Mouse (Mus musculus) liver, adult 2 months (tissue): ENCODE measurements around the gene Olfml2a. TPM values are rescaled to one million over a fixed set of nuclear protein-coding genes. Genes with fewer than 3 reads are reported as not detected.
A peak's percentile ranks its signal among the peaks of the same experiment; 100 is the strongest.

Experiments used
- DNase-seq: peaks from one replicate; pipeline ENCODE4 v3.0.0-alpha.2; 2011; ENCODE audit warnings: low read depth, low spot score; ENCODE audit errors: extremely low read depth
- H3K27ac ChIP-seq: fragments of 200-500 bp; replicated peaks from 2 replicates; pipeline ENCODE4 v1.5.1; 2012; ENCODE audit warnings: low read depth, mild to moderate bottlenecking, control low read depth, inconsistent platforms, low read length; ENCODE audit not compliant: insufficient read depth
- H3K27me3 ChIP-seq: fragments of 200-500 bp; 2 replicates; pipeline ENCODE4 v1.6.1; 2012; ENCODE audit warnings: mild to moderate bottlenecking, moderate library complexity, low read length, inconsistent platforms; ENCODE audit not compliant: control insufficient read depth, insufficient read depth
- H3K36me3 ChIP-seq: fragments of 200-500 bp; 2 replicates; pipeline ENCODE4 v1.6.1; 2012; ENCODE audit warnings: low read length, inconsistent platforms; ENCODE audit not compliant: control insufficient read depth, insufficient read depth
- H3K4me1 ChIP-seq: fragments of 200-500 bp; 2 replicates; pipeline ENCODE4 v1.6.1; 2011; ENCODE audit warnings: low read length; ENCODE audit not compliant: control insufficient read depth, insufficient read depth
- H3K4me3 ChIP-seq: fragments of 200-500 bp; 2 replicates; pipeline ENCODE4 v1.5.1; 2011; ENCODE audit warnings: low read depth, mild to moderate bottlenecking, control low read depth, low read length, moderate library complexity; ENCODE audit not compliant: insufficient read depth
- H3K79me2 ChIP-seq: fragments of 200-500 bp; 2 replicates; pipeline ENCODE4 v1.6.1; 2012; ENCODE audit warnings: inconsistent platforms, mild to moderate bottlenecking, low read length, moderate library complexity; ENCODE audit not compliant: control insufficient read depth, insufficient read depth
- H3K9ac ChIP-seq: fragments of 200-500 bp; 2 replicates; pipeline ENCODE4 v1.6.1; 2012; ENCODE audit warnings: low read depth, mild to moderate bottlenecking, control low read depth, inconsistent platforms, low read length
- CTCF ChIP-seq: fragments of 200-500 bp; IDR thresholded peaks from 2 replicates; pipeline ENCODE4 v1.5.1; 2011; ENCODE audit warnings: low read depth, low read length, control low read depth
- POLR2A ChIP-seq: fragments of 200-500 bp; IDR thresholded peaks from 2 replicates; pipeline ENCODE4 v1.6.1; 2011; ENCODE audit warnings: low read length, control low read depth; ENCODE audit not compliant: insufficient read depth; ENCODE audit errors: extremely low read depth
- WGBS: fragments of 180-500 bp; shearing (Covaris S2); methylation state at CpG from one replicate; pipeline ENCODE4 v1.1.7; 2018; 5-methylcytosine and 5-hydroxymethylcytosine counted together
- polyA plus RNA-seq: library from polyadenylated mRNA; depleted of rRNA; stranded (reverse); fragments of >200 nt; gene quantifications from 2 replicates; pipeline ENCODE4 v1.2.3, GENCODE M21; 2012
- total RNA-seq: library from RNA; depleted of rRNA; stranded (reverse); fragments of >200 nt; gene quantifications from 2 replicates; pipeline ENCODE4 v1.2.3, GENCODE M21; 2014

Olfml2a gene
- total and polyA plus RNA-seq, 2 experiments: 0.07 to 0.09 TPM

DNA sequence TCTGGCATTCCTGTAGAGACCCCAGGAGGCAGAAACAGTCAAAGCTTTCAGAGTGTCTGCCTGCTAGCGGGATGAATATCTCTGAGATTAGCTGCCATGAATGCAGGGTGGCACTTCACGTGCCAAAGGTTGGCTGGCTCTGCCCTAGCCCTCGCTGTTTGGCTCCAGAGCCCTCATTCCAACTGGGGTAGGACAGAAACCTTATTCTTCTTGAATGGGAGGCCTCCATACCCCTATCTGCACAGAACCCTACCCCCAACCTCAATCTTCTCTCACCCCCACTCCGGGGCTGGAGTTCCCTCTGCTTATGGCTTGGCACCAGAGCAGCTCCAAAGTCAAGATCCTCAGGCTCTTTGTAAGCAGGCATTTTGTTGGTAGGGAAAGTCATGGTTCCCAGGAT is 46.1 kb downstream of the Olfml2a start:
- Histone ChIP-seq H3K36me3 (no peaks in the 10 kb centered on the region), H3K27ac (no peak overlapping the region), H3K79me2 (no peaks in the 10 kb centered on the region), H3K4me3 (no peak overlapping the region), H3K27me3 (no peaks in the 10 kb centered on the region), H3K4me1 (no peaks in the 10 kb centered on the region), H3K9ac (no peak overlapping the region)
- WGBS: 91% methylated on average over 4 of the region's 4 CpGs
- no peak for TF ChIP-seq POLR2A
- TF ChIP-seq CTCF: no peak
- no peak for DNase-seq

DNA sequence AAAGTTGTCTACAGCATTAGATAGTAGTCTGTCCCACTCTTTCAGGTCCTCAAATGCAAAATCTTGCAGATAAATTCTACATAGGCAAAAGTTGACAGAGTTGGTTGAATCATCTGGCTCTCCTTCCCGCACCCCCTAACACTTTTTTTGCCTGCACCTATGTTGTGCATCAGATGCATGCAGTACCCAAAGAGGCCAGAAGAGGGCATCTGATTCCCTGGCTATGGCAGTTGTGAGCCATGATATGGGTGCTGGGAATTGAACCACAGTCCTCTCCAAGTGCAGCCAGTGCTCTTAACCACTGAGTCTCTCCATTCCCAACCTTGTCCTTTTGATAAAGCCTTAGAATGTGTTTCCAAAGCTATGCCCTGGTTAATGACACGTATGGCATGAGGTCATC is 51.7 kb downstream of the Olfml2a start:
- Histone ChIP-seq H3K9ac (no peak overlapping the region), H3K79me2 (no peaks in the 10 kb centered on the region), H3K4me1 (no peaks in the 10 kb centered on the region), H3K4me3 (no peak overlapping the region), H3K36me3 (no peaks in the 10 kb centered on the region), H3K27me3 (no peaks in the 10 kb centered on the region), H3K27ac (no peak overlapping the region)
- TF ChIP-seq CTCF (peak; percentile 25; the same call in 1 of the 2 replicates), POLR2A (no peak)
- 95% methylated on average over 2 of the region's 2 CpGs for WGBS
- no peak for DNase-seq

DNA sequence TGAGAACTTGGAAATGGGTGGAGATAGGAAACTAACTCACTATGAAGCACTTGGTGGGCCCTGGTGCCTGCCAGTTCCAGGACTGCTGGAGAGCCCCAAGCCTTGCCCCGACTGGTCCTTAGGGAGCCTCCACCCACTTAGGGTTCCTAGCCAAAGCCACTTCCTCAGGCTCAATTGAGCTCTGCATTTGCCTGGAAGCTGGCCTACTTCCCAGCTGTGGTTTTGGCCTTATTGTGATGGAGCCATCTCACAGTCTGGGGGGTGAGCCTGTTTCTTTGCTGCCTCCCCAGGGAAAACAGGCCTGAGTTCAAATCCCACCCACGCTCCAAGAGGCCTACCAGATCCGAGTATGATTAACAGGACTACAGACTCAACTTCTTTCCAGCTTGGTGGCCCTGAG is 54.8 kb downstream of the Olfml2a start:
- TF ChIP-seq CTCF: no peak
- no peak for TF ChIP-seq POLR2A
- H3K4me3 ChIP-seq: no peak overlapping the region
- no peak overlapping the region for H3K27ac ChIP-seq
- no peaks in the 10 kb centered on the region for H3K79me2 ChIP-seq
- no peak overlapping the region for H3K9ac ChIP-seq
- H3K36me3 ChIP-seq: no peaks in the 10 kb centered on the region
- no peaks in the 10 kb centered on the region for H3K4me1 ChIP-seq
- no peaks in the 10 kb centered on the region for H3K27me3 ChIP-seq
- 80% methylated on average over 3 of the region's 3 CpGs for WGBS
- DNase-seq: no peak

DNA sequence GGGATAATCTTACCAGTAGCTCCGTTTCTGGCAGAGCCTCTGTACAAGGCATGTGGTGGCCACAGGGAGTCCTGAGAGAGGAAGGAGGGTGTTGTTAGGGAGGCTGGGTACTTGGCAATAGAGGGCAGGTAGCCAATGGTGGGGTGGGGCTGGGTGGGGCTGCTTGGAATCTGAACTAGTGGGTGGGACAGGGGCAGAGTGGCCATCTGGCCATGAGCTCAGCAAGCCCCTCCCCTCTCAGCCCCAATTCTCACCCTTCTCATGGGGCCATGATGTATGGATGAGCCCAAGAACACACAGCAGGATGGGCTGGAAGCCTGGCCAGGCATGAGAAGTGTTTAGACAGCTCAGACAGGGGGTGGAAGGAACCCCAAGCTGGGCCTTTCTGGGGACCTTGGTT is 55.6 kb downstream of the Olfml2a start:
- H3K27me3 ChIP-seq: no peaks in the 10 kb centered on the region
- whole genome bisulfite sequencing: 78% methylated on average over 1 of the region's 1 CpGs
- no peaks in the 10 kb centered on the region for H3K36me3 ChIP-seq
- DNase-seq: no peak
- no peak overlapping the region for H3K4me3 ChIP-seq
- TF ChIP-seq POLR2A (no peak), CTCF (no peak)
- no peak overlapping the region for H3K27ac ChIP-seq
- H3K9ac ChIP-seq: no peak overlapping the region
- no peaks in the 10 kb centered on the region for H3K4me1 ChIP-seq
- no peaks in the 10 kb centered on the region for H3K79me2 ChIP-seq

DNA sequence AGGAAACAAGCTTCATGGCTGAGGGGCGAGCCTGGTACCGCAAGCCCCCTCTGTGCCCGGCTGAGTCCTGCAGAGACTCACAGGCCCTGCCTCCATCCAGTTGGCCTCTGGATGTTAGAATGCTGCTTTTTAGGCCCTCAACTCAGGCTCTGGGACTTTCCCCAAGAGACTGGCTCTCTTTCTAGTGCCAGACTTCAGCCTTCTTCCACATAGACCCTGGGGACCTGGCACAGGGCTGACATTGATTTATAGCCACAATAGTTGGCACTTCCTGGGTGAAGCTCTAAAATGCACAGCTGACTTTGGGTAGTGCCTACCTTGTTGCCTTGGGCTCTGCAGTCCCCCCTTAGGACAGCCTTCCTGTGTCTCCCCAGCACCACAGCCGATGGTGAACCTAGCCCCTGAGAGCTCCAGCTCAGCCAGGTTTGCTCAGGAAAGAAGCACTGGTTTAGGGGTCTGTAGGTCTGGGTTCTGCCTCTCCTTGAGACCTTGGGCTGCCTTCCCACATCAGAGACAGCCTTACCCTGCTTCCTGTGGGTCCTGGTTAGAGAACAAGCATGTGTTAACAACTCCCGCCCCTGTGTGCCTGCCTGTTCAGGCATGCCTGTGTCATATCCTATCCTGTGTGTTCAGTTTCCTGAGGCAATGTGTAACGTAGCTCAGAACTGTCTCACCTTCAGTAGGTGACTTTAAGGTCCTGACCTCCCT is 56.2 kb downstream of the Olfml2a start:
- Histone ChIP-seq H3K79me2 (no peaks in the 10 kb centered on the region), H3K4me1 (no peaks in the 10 kb centered on the region), H3K27me3 (no peaks in the 10 kb centered on the region), H3K9ac (no peak overlapping the region), H3K4me3 (no peak overlapping the region), H3K27ac (no peak overlapping the region), H3K36me3 (no peaks in the 10 kb centered on the region)
- DNase-seq: no peak
- no peak for TF ChIP-seq CTCF
- no peak for TF ChIP-seq POLR2A
- WGBS: 89% methylated on average over 6 of the region's 6 CpGs

DNA sequence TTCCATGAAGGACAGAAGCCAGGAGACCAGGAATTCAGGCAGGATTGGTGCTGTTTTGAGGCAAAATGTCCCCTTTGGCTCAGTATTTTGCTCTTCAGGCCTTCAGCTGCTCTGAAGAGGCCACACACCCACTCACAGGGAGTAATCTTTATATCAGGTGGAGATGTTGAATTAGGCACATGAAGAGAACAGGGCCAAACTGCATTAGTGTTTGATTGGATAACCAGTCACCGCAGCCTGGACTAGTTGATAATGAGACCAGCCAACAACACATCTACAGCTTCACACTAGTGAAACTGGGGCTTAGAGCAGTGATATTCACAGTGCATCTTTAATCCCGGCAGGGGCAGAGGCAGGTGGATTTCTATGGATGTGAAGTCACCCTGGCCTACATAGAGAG is 57.2 kb downstream of the Olfml2a start:
- Histone ChIP-seq H3K79me2 (no peaks in the 10 kb centered on the region), H3K9ac (no peak overlapping the region), H3K4me3 (no peak overlapping the region), H3K4me1 (no peaks in the 10 kb centered on the region), H3K27me3 (no peaks in the 10 kb centered on the region), H3K27ac (no peak overlapping the region), H3K36me3 (no peaks in the 10 kb centered on the region)
- TF ChIP-seq POLR2A: no peak
- TF ChIP-seq CTCF: no peak
- 91% methylated on average over 2 of the region's 2 CpGs for WGBS
- DNase-seq: no peak
